Mouse (Mus musculus) spleen, adult 2 months (tissue): ENCODE results near the gene Ptprn2. TPM values are rescaled to one million over a fixed set of nuclear protein-coding genes. Genes with fewer than 3 reads are reported as not detected.

Experiments used
- DNase-seq, 2 experiments: peaks; one replicate each; pipeline versions ENCODE4 v3.0.0 to v3.0.0-alpha.2; 2012 to 2021; ENCODE audit warnings: low spot score in 2 of 2, low read depth in 1 of 2
- H3K27ac ChIP-seq: fragments of 200-500 bp; 2 replicates; pipeline ENCODE4 v1.5.1; 2012; ENCODE audit warnings: low read length, inconsistent platforms; ENCODE audit not compliant: insufficient read depth
- H3K27me3 ChIP-seq: fragments of 200-500 bp; 2 replicates; pipeline ENCODE4 v1.6.1; 2012; ENCODE audit warnings: mild to moderate bottlenecking, moderate library complexity, low read length, inconsistent platforms; ENCODE audit not compliant: control insufficient read depth, insufficient read depth
- H3K36me3 ChIP-seq: fragments of 200-500 bp; 2 replicates; pipeline ENCODE4 v1.6.1; 2012; ENCODE audit warnings: mild to moderate bottlenecking, low read length, inconsistent platforms; ENCODE audit not compliant: control insufficient read depth, insufficient read depth
- H3K4me1 ChIP-seq: fragments of 200-500 bp; 2 replicates; pipeline ENCODE4 v1.6.1; 2011; ENCODE audit warnings: inconsistent platforms; ENCODE audit not compliant: control insufficient read depth, insufficient read depth, insufficient read length
- H3K4me3 ChIP-seq: fragments of 200-500 bp; 2 replicates; pipeline ENCODE4 v1.5.1; 2011; ENCODE audit warnings: mild to moderate bottlenecking, inconsistent platforms; ENCODE audit not compliant: insufficient read depth, insufficient read length; ENCODE audit errors: extremely low read depth
- CTCF ChIP-seq: fragments of 200-500 bp; IDR thresholded peaks from 2 replicates; pipeline ENCODE4 v1.5.1; 2011; ENCODE audit warnings: mild to moderate bottlenecking, inconsistent platforms; ENCODE audit not compliant: insufficient read depth, insufficient read length, insufficient replicate concordance; ENCODE audit errors: extremely low read depth
- POLR2A ChIP-seq: fragments of 200-500 bp; IDR thresholded peaks from 2 replicates; pipeline ENCODE4 v1.6.1; 2011; ENCODE audit warnings: low read depth, low read length, inconsistent platforms
- WGBS: fragments of 180-500 bp; shearing (Covaris S2); methylation state at CpG from one replicate; pipeline ENCODE4 v1.1.7; 2018; 5-methylcytosine and 5-hydroxymethylcytosine counted together
- polyA plus RNA-seq: library from polyadenylated mRNA; depleted of rRNA; stranded (reverse); fragments of >200 nt; gene quantifications from 2 replicates; pipeline ENCODE4 v1.2.3, GENCODE M21; 2012

The Ptprn2 gene
- polyA plus RNA-seq, 1 experiment: 0.96 TPM

DNA sequence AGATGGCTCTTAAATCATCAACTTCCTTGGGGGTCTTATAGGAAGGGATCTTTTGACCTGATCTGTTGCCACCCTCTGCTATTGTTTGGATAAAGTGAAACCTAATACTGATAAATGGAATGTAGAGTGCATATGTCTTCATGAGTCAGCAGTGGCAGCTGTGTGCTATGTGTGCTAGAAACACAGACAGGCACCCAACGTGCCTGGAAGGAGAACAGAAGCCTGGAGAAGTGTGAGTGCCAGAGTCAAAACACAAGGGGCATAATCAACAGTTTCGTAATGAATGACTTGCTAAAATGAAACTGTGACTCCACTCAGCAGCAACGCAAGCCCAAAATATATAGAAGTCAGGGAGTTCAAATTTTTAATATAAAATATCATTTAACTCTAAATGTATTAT, 676.7 kb downstream of the Ptprn2 start:
- 37% methylated on average over 3 of the region's 3 CpGs for WGBS
- no peak for DNase-seq
- H3K27me3 ChIP-seq: peaks cover 7% of the 10 kb centered on the region

DNA sequence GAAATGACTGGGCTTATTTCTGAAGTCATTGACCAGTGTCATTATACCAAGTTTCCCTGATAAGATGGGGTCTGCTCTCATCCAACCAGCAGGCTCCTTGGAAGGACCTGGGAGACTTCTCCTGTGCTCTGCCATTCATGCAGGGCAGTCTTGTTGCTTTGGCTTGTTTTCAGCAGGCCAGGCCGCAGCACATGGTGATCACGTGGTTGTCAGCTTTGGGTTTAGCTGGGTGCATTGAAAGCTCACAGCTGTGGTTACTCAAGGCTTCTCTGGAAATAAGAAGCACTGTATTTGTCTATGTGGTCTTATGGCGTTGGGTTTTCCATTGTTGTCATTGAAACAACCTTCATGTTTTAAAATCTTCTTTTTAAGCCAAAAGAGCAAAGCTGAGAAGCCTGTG, 678.3 kb downstream of the Ptprn2 start:
- TF ChIP-seq CTCF: no peak
- no peak for TF ChIP-seq POLR2A
- Histone ChIP-seq H3K4me1 (no peaks in the 10 kb centered on the region), H3K4me3 (no peak overlapping the region), H3K27ac (no peak overlapping the region), H3K27me3 (peaks cover 4% of the 10 kb centered on the region), H3K36me3 (no peaks in the 10 kb centered on the region)
- DNase-seq: no peak
- 59% methylated on average over 3 of the region's 3 CpGs for WGBS

More for the DNA sequence above, 676.7 kb downstream of the Ptprn2 start:
- Histone ChIP-seq H3K4me1 (no peaks in the 10 kb centered on the region), H3K36me3 (no peaks in the 10 kb centered on the region), H3K4me3 (no peak overlapping the region), H3K27ac (no peak overlapping the region)
- TF ChIP-seq POLR2A (no peak), CTCF (no peak)

DNA sequence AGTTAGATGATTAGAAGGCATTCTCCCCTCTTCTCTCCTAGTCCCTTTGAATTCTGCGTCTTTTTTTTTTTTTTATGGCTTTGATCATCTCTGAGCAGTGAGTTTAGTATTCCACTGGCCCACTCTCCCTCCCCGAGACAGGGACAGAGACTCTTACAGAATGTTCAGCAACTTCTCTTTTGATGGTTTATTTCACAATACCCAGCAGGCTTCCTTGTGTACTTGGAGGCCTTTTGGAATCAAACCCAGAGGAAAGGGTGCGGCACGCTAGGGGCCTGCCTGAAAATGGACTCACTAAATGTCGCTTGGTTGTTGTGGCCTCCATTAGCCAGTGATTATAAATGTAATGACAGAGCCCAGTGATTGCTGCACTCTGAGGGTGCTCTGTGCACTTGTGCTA, 680.7 kb downstream of the Ptprn2 start:
- H3K4me3 ChIP-seq: no peak overlapping the region
- 79% methylated on average over 5 of the region's 5 CpGs for WGBS
- H3K27me3 ChIP-seq: no peaks in the 10 kb centered on the region; the same call in 1 of the 2 replicates
- H3K27ac ChIP-seq: no peak overlapping the region
- no peaks in the 10 kb centered on the region for H3K36me3 ChIP-seq
- no peak for DNase-seq
- no peak for TF ChIP-seq POLR2A
- no peaks in the 10 kb centered on the region for H3K4me1 ChIP-seq

DNA sequence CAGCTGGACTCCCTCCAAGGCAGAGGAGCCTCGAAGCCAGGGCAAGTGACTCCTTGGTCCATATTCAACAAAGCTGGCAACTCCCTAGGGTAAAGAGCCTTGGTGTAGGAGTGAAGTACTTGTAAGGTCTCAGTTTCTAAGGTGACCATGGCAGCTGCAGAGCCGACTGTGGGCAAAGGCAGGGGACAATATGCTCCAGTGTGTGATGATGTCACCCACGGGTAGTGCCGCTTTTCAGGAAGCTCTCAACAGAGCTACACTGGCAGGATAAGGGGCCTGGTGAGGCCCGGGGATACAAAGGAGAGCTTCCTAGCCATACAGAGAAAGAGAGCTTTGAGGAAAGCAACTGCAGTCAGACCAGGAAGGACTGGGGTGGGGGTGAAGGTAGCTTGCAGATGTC, 684.1 kb downstream of the Ptprn2 start:
- Histone ChIP-seq H3K27ac (no peak overlapping the region), H3K4me3 (no peak overlapping the region), H3K4me1 (no peaks in the 10 kb centered on the region), H3K36me3 (no peaks in the 10 kb centered on the region), H3K27me3 (no peaks in the 10 kb centered on the region)
- DNase-seq: no peak
- TF ChIP-seq CTCF (no peak), POLR2A (no peak)
- 35% methylated on average over 5 of the region's 5 CpGs for WGBS

DNA sequence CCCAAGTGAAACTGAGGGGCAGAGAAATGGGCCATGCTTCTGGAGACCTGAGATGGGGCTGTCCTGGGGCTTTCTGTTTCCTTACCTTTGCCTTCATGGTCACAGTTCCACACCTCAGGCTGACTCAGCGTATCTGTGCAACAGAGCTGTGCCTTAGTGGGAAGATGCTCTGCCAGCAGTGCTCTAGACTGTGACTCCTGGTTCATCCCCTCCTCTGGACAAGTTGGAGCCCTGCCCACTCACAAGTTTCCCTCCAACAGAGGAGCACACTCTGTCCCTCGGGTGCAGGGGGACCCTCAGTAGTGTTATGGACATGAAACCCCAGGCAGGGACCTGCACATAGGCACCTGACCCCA, 687.0 kb downstream of the Ptprn2 start:
- Histone ChIP-seq H3K4me3 (no peak overlapping the region), H3K4me1 (no peaks in the 10 kb centered on the region), H3K27me3 (no peaks in the 10 kb centered on the region), H3K36me3 (no peaks in the 10 kb centered on the region), H3K27ac (no peak overlapping the region)
- TF ChIP-seq POLR2A (no peak), CTCF (no peak)
- WGBS: 59% methylated on average over 2 of the region's 2 CpGs
- no peak for DNase-seq

DNA sequence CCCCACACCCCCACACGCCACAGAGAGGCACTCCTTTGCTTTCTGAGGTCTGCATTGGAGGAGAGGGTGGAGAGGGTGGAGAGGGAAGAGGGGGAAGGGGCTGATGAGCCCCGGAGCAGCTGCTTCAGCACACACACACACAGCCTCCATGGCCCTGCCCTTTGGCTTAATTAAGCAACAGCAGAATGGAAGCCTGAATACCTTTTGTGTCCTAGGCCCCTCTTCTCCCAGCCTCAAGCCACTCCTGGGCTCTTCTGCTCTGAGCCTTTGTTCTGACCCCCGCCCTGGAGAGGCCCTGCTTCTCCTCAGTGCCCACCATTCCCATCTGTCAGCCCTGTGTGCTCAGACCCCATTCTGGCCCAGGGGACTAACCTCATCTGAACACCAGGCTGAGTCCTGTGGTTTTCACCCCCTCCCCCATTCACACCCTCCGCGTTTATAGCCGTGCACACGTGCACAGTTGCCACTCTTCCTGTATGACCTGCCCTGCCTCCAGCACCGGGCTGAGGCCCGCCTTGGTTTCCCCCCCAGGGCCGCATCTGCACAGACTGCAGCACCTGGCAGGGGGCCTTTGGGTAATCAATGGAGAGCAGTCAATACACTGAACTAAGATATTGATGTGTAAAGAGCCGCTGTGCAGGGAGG, 687.5 kb downstream of the Ptprn2 start:
- Histone ChIP-seq H3K4me3 (no peak overlapping the region), H3K27me3 (no peaks in the 10 kb centered on the region), H3K36me3 (no peaks in the 10 kb centered on the region), H3K4me1 (no peaks in the 10 kb centered on the region), H3K27ac (no peak overlapping the region)
- whole genome bisulfite sequencing: 28% methylated on average over 11 of the region's 11 CpGs
- TF ChIP-seq POLR2A: no peak
- TF ChIP-seq CTCF: no peak
- DNase-seq: no peak

DNA sequence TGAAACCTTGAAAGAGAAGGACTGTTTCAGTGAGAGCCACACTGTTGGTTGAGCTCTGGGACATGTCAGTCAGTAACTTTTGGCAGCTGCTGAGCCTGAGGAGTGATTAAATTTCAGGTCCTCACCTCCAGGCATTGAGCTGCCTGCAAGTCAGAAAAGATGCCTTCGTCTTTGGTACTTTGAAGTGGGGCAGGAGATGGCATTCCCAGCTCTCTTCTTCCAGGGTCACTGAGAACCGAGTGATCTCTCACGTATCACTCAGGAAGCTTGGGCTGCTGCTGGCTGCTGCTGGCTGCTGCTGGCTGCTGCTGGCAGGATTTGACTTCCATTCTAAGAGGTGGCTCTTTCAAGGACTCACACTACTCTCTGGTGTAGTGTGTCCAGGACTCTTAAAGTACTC, 688.7 kb downstream of the Ptprn2 start:
- 66% methylated on average over 3 of the region's 3 CpGs for WGBS

More for the DNA sequence above, 688.7 kb downstream of the Ptprn2 start:
- Histone ChIP-seq H3K27ac (no peak overlapping the region), H3K27me3 (no peaks in the 10 kb centered on the region), H3K36me3 (no peaks in the 10 kb centered on the region), H3K4me3 (no peak overlapping the region), H3K4me1 (no peaks in the 10 kb centered on the region)
- TF ChIP-seq POLR2A (no peak), CTCF (no peak)
- no peak for DNase-seq
